Mouse (Mus musculus) adrenal gland (tissue): ENCODE measurements around the gene Olfr697.
"Not testable (repeated sequence)": the region's sequence is repeated elsewhere in the genome, so short reads cannot be mapped to it uniquely, and the experiment has no call there.

Source experiments
- intact Hi-C: fragments of 180-260 bp; cut with DNase I; formaldehyde crosslinking; loops from one replicate; pipeline ENCODE4 v1.15.1; 2025
- long read RNA-seq, 2 experiments: library from polyadenylated mRNA; unstranded; transcript quantifications; one replicate each; pipeline ENCODE4 v2.0.0; 2020; ENCODE audit warnings: borderline replicate concordance in 1 of 2; ENCODE audit not compliant: insufficient replicate concordance in 1 of 2

The Olfr697 gene
- long read RNA-seq, experiment 1 = 0 reads
- long read RNA-seq, experiment 2 = 0 reads

DNA sequence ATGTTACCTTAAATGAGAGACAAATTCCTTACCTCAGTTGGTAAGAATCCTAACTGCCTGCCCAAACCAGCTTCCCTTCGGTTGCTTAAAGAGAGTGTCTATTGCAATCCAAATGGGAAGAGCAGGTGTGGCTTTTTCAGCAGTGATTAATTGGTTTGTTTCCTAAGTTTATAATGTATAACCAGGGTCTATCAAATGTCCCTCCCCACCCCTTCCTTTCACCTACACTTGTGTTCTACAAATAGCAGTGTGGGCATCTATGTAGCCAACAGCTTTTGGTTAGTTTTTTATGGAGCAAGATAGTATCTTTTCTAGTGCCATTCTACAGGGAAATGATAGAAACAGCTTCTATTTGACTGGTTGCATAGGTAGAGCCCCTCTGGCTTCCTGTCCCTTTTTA lies at the start of gene Olfr697:
Gene Olfr697, minus strand, starts transcription at position 101 of the 400 bp plus-strand sequence.
- intact Hi-C loops = no loop called here

DNA sequence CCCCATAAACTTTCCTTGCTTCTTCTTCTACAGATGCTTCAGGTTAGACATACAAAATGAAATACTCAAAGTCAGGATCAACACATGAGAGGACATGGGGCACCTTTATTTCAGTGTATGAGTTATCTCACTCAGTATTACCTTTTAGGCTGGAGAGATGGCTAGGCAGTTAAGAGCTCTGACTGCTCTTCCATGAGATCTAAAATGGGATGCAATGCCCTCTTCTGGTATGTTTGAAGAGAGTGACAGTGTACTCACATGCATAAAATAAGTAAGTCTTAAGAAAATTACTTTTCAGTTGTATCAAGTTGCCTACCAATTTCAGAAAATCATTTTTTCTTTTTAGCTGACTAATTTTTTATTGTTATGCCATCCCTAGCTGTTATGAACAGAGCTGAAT lies 46.1 kb upstream of the Olfr697 start:
- intact Hi-C loops = no loop called here

DNA sequence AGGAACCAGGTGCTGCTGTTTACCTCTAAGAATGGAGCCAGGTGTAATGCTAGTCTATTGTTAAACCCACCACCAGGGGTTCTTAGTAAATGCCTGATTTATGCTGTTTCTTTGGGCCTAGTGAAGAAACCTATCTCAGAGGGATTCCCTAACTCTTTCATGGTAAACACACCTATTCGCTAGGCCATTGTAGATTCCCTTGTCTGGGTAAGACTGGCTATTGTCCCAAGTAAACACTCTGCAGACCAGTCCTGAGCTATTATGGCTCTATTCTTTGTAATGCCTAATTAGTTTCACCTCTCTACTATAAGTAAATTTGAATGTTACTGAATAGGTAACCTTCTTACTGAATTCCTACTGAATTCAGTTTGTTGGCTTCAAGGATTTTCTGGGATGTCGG lies 18.8 kb upstream of the Olfr697 start:
- intact Hi-C loops = not testable (repeated sequence)

DNA sequence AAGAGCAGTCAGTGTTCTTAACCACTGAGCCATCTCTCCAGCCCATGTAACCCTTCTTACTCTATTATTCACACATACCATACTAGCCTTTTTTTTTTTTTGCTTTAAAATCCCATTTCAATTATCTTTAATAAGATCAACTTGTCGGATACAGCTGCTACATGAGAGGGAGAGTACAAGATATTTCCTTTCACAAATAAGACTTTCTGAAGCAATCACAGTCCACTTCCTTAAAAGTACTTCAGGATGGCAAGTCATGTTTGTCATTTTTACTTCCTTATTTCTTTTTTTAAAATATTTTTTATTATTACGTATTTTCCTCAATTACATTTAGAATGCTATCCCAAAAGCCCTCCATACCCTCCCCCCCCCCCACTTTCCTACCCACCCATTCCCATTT lies 16.6 kb upstream of the Olfr697 start:
- intact Hi-C loops = no loop called here

DNA sequence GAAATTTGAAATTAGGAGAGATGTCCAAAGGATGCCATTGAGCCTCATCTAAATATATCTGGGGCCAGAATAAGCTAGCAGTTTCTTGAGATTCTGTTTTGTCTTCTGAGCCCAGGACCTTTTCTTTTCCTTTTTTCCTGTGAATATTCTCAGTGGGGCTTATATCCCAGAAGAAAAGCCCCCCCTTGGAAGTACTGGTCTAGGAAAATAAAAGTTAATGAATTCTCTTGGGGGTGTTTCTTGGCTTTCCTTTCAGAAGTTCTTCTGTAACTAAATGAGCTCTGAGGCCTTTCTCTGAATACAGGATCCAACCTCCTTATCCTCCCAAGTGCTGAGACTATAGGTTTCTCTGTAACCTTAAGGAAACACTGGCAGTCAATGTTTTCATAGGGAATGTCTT lies 13.1 kb upstream of the Olfr697 start, which contains the start of gene Olfr698:
Gene Olfr698, minus strand, starts transcription at position 101 of the 400 bp plus-strand sequence.
- intact Hi-C loops = no loop called here

DNA sequence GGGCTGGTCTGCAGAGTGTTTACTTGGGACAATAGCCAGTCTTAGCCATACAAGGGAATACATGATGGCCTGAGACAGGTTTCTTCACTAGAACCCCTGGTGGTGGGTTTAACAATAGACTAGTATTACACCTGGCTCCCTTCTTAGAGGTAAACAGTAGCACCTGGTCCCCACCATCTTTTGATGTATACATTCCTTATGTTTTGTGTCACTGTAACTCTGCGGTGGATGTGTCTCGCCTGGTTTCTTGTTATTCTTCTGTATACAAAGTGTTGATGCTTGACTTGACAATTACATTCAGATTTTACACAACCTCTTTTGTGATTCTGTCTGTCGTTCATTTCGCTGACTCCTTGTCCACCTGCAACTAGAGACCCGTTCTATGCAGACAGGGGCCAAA lies 3.6 kb upstream of the Olfr697 start:
- intact Hi-C loops = no loop called here

DNA sequence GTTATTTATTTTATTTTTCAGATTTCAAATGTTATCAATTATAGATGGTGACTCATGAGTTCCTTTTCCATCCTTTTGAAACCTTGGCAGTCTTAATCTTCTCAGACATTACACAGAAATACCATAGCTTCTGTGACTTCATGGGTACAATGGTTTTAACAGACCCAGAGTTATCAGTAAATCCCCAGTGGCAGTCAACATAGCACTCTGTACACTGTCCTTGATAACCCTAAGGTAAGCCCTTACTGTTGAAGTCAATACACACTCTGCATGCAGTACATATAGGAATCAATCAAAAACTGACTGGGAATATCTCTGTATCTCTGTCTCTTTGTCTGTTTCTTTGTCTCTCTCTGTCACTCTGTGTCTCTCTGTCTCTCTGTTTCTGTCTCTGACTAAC lies 5.2 kb downstream of the Olfr697 start:
- intact Hi-C loops = no loop called here

DNA sequence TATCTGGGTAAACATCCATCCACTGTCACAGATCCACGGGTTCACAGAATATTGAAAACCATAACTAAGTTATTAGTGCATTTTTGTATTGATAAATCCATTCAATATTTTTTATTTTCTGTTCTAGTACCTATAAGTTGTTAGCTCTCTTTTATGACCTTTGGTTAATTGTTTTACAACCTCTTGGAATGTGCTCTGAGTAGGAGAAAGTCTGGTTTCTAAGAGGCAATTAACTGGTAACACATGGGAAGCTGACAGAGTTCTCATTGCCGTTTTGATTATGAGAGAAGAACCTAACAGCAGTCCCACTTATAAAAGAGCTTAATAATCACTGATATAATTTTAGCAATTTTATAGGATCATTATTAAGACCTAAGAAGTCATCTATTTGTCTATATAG lies 8.5 kb downstream of the Olfr697 start:
- intact Hi-C loops = no loop called here

DNA sequence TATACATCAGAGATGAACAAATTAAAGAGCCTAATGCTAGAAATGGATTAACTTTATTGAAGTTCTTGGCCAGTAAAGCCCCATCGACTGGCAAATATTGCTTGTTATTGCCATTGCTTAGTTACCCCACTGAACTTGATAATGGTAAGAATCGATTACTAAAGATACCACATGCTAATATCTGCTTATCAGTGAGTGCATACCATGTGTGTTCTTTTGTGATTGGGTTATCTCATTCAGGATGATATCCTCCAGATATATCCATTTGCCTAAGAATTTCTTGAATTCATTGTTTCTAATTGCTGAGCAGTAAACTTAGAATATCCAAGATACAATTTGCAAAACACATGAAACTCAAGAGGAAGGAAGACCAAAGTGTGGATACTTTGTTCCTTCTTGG lies 16.6 kb downstream of the Olfr697 start:
- intact Hi-C loops = not testable (repeated sequence)

DNA sequence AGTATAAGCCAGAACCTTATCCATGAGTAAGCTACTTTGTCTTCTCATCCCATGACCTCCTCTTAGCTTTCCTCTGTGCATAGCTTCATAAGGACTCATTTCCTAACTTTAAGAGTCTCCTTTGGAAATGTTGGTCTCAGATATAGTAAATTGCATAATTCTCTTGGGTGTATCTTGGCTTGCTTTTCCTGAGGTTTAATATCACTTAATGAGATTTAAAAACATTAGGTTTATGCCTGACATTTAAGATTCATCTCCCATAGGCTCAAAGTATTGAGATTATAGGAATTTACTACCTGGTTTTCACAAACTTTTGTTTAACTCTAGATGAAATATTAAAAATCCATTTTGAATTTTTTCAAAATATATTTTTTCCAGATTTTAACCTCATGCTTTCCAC lies 25.9 kb downstream of the Olfr697 start, which contains the start of gene Olfr695:
Gene Olfr695, minus strand, starts transcription at position 101 of the 400 bp plus-strand sequence.
- intact Hi-C loops = no loop called here

DNA sequence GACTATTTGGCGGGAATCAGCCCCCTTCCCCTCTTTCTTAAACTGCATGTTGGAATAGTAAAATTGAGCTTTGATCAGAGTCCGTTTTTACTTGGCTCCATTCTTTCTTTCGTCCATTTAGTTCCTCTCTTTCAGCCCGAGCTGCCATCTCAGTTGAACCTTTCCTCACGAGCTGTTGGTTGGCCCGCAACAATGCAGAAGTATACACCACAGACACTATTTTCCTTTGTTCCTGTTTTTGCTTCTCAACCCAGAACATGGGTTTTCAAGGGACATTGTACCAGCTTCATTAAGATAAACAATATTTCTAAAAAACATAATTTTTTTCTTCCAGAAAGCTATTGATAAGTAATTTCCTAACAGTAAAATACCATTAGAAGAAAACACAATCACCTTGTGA lies 30.8 kb downstream of the Olfr697 start:
- intact Hi-C loops = no loop called here

DNA sequence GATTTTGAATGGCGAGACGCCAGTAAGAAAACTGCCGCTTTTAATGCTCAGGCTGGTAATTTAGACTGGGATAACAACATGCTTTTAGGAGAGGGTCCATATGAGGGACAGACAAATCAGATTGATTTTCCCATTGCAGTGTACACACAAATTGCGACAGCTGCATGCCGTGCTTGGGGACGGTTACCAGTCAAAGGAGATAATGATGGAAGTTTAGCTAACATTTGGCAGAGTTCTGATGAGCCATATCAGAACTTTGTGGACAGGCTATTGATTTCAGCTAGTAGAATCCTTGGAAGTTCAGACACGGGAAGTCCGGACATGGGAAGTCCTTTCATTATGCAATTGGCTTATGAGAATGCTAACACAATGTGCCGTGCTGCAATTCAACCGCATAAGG lies 34.5 kb downstream of the Olfr697 start:
- intact Hi-C loops = not testable (repeated sequence)

DNA sequence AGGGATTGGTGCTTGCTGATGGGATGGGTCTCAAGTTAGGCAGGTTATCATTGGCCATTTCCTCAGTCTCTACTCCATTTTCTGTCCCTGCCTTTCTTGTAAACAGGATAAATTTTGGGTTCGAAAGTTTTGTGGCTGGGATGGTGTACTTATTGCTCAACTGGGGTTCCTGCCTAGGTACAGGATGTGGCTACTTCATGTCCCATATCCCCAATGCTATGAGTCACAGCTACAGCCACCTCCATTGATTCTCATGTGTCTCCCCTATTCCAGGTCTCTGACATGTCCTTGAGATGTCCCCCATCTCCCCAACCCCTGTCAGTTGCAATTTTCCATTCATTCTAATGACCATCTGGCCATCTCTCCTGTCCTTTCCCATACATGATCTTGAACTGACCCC lies 45.4 kb downstream of the Olfr697 start:
- intact Hi-C loops = no loop called here

DNA sequence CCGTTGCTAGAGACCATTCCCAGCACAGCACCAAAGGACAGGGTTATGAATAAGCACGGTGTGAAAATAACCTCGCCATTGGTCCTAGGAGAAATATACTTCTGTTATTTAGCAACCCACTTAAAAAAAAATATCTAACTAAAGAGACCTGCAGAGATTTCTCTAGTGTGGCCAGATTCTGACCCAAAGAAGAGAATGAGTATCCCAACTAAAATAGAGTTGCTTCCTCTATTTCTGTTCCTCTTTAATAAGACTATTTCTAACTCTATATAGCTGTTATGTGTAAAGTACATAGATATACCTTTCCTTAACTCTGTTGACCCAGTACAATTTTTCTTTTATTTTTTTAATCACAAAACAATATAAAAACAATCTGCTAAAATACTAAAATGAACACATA lies 49.3 kb downstream of the Olfr697 start:
- intact Hi-C loops = no loop called here

DNA sequence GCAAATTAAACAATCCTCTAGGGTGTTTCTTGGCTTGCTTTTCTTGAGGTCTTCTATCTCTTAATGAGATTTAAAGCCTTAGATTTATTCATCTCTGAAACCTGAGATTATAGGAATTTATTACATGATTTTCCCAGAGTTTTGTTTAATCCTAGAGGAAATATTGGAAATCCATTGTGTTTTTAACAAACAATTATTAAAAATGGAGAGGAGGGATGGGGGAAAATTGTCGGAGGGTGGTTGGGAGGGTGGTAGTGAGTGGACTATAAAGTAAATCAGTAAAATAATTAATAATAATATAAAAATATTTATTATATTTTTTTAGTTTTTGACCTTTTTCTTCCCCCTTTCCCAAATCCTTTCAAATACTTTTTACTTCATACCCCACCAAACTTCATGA lies 50.5 kb downstream of the Olfr697 start, which contains the start of gene Olfr694:
Gene Olfr694, minus strand, starts transcription at position 101 of the 400 bp plus-strand sequence.
- intact Hi-C loops = no loop called here
